Mouse (Mus musculus) lung, postnatal 0 days (tissue): ENCODE results near the gene Kcnd3. TPM values are rescaled to one million over a fixed set of nuclear protein-coding genes. Genes with fewer than 3 reads are reported as not detected.

Experiments
- ATAC-seq: fragments of 200-750 bp; cut with Nextera tagmentation; 2 replicates; pipeline ENCODE4 v1.8.0; 2017; ENCODE audit warnings: moderate library complexity
- DNase-seq: peaks from one replicate; pipeline ENCODE4 v3.0.0-alpha.2; 2016; ENCODE audit warnings: low spot score
- H3K27ac ChIP-seq: fragments of 300-500 bp; sonication (generic); 2 replicates; pipeline ENCODE4 v1.5.1; 2014; ENCODE audit warnings: antibody characterized with exemption, mild to moderate bottlenecking, low read length, mixed read lengths
- H3K27me3 ChIP-seq: fragments of 300-500 bp; sonication (generic); replicated peaks from 2 replicates; pipeline ENCODE4 v1.6.1; 2014; ENCODE audit warnings: low read length, mixed read lengths; ENCODE audit not compliant: insufficient read depth
- H3K36me3 ChIP-seq: fragments of 300-500 bp; sonication (generic); 2 replicates; pipeline ENCODE4 v1.6.1; 2014; ENCODE audit warnings: low read length, mixed read lengths; ENCODE audit not compliant: insufficient read depth
- H3K4me1 ChIP-seq: fragments of 300-500 bp; sonication (generic); 2 replicates; pipeline ENCODE4 v1.6.1; 2014; ENCODE audit warnings: antibody characterized with exemption, low read depth, low read length, mixed read lengths; ENCODE audit not compliant: insufficient read depth
- H3K4me2 ChIP-seq: fragments of 300-500 bp; sonication (generic); replicated peaks from 2 replicates; pipeline ENCODE4 v1.6.1; 2014; ENCODE audit warnings: low read depth, mild to moderate bottlenecking, low read length, moderate library complexity, mixed read lengths
- H3K4me3 ChIP-seq: fragments of 300-500 bp; sonication (generic); 2 replicates; pipeline ENCODE4 v1.5.1; 2014; ENCODE audit warnings: low read depth, low read length
- H3K9ac ChIP-seq: fragments of 300-500 bp; sonication (generic); replicated peaks from 2 replicates; pipeline ENCODE4 v1.6.1; 2014; ENCODE audit warnings: low read depth, mild to moderate bottlenecking
- H3K9me3 ChIP-seq: fragments of 300-500 bp; sonication (generic); 2 replicates; pipeline ENCODE4 v1.6.1; 2016; ENCODE audit warnings: low read length, mixed read lengths
- CTCF ChIP-seq: IDR thresholded peaks from 2 replicates; pipeline ENCODE4 v1.5.1; 2016; ENCODE audit warnings: antibody characterized with exemption, mild to moderate bottlenecking
- EP300 ChIP-seq: IDR thresholded peaks from 2 replicates; pipeline ENCODE4 v1.6.1; 2016; ENCODE audit warnings: antibody characterized with exemption, mild to moderate bottlenecking, control low read depth
- WGBS: fragments of 180-500 bp; shearing (Covaris S2); extraction: QIAGEN DNeasy Blood & Tissue Kit; methylation state at CpG from one replicate; pipeline ENCODE4 v1.1.7; 2014; 5-methylcytosine and 5-hydroxymethylcytosine counted together
- polyA plus RNA-seq: library from polyadenylated mRNA; unstranded; fragments of >200 nt; fragmentation: Nextera tagmentation; extraction: Ambion mirVana; gene quantifications from 2 replicates; pipeline ENCODE4 v1.2.1, GENCODE M21; 2015

The Kcnd3 gene
- polyA plus RNA-seq, 1 experiment from 2014 or later, result 0.13 TPM

DNA sequence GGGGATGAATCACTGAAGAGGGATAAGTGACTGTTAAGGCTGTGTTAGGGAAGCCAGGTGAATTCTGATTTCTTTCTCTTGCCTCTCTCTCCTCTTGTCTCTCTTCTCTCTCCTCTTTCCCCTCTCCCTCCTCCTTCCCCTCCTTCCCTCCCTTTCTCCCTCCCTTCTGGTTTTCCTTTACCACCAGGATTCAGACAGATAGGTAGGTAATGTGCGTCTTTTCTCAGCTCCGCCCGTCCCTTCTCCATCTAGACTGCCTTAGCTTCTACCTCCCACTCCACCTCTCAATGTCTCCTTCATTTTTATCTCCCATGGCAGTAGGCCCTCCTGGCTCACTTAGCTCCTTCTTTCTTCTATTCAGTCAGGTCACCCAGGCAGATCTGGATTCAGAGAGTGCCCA is 253.4 kb downstream of the Kcnd3 start:
- 36% methylated on average over 3 of the region's 3 CpGs for WGBS
- TF ChIP-seq EP300 (no peak), CTCF (no peak)
- DNase-seq (no peak), ATAC-seq (no peak)
- Histone ChIP-seq H3K4me2 (peak overlapping the region; percentile 98), H3K9ac (peak overlapping the region; percentile 56; the same call in 1 of the 2 replicates), H3K9me3 (no peaks in the 10 kb centered on the region), H3K36me3 (no peaks in the 10 kb centered on the region), H3K4me3 (peak overlapping the region; percentile 50), H3K4me1 (peaks cover 7% of the 10 kb centered on the region; the same call in 1 of the 2 replicates), H3K27me3 (no peaks in the 10 kb centered on the region), H3K27ac (no peak overlapping the region)

DNA sequence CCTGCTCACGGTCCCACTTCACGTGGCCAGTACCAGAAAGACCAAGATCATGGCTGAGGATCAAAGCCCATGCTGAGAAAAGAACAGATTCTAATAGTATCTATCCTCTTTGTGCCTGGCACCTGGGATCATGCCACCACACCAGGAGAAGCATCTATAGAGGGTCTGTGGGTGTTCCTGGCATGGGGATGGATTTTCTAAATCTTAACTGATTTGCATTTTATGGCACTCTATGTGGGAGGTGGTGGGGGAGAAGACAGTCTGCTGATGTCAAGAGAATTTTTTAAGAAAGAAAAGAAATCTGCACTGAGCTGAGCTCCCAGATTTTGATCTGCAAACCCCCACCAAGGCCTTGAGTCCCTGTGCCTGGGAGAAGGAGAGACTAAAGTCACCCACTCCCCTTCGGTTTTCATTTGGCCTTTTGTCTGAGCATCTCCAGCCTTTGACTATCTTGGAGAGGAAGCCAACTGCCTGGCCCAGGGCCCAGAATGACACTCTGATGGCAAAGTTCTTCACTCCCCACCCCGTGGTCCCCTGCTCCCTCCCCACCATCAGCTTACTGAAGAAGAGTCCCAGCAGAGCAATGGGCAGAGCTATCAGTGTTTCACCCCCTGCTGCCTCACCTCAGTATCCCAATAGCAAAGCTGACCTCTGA is 254.4 kb downstream of the Kcnd3 start:
- no peaks in the 10 kb centered on the region for H3K36me3 ChIP-seq
- no peak overlapping the region for H3K4me3 ChIP-seq
- no peak overlapping the region for H3K9ac ChIP-seq
- no peaks in the 10 kb centered on the region for H3K9me3 ChIP-seq
- H3K4me1 ChIP-seq, result 0 out of 2 replicates have a peak, but pooled peaks cover 3% of the 10 kb centered on the region
- no peak overlapping the region for H3K4me2 ChIP-seq
- no peak overlapping the region for H3K27ac ChIP-seq
- 47% methylated on average over 4 of the region's 4 CpGs for WGBS
- no peaks in the 10 kb centered on the region for H3K27me3 ChIP-seq
- ATAC-seq (no peak), DNase-seq (no peak)
- no peak for TF ChIP-seq EP300
- TF ChIP-seq CTCF, result no peak

DNA sequence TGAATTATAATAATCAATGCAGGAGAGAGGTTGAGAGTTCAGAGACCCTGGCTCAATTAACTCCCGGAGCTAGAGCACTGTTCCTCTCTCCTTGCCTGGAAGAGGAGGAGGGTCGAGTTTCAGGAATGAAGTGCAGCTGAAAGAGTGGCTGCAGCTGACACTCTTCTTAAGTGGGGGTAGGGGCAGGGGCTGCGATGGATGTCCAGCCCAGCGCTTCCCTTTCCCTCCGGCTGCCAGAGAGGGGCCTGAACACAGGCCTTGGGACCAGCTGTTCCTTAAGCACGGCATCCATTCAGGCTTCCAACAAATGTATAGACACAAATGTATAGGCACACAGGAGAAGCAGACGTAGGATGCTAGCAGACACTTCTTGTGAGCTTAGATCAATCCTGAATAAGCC is 255.5 kb downstream of the Kcnd3 start:
- DNase-seq, result no peak

DNA sequence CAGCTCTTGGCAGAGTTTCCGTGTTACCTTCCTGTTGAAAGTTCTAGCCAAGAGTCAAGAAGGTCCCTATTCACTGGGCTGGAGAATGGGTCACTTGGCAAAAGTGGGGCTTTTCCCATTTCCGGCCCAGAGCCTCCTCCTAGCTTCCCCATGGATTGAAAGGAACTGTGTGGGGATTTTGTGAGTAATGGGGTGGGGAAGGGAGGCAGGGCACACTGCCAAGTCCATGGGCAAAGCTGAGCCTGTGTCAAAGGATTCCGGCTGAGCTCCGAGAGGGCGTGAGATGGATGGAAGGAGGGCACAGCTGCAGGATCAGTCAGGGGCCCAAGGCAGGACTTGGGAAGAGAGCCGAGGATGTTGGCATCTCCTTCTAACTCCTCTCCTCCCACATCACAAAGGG is 258.1 kb downstream of the Kcnd3 start:
- 0 out of 2 replicates have a peak, but pooled peaks cover 3% of the 10 kb centered on the region for H3K4me1 ChIP-seq
- no peak for DNase-seq
- peak; percentile 41 for ATAC-seq
- no peaks in the 10 kb centered on the region for H3K36me3 ChIP-seq
- no peaks in the 10 kb centered on the region for H3K9me3 ChIP-seq
- 41% methylated on average over 6 of the region's 6 CpGs for WGBS
- no peak overlapping the region for H3K9ac ChIP-seq
- no peak overlapping the region for H3K4me2 ChIP-seq
- H3K27me3 ChIP-seq, result no peaks in the 10 kb centered on the region
- no peak overlapping the region for H3K27ac ChIP-seq
- no peak overlapping the region for H3K4me3 ChIP-seq
- TF ChIP-seq EP300, result peak; percentile 41; the same call in 1 of the 2 replicates
- TF ChIP-seq CTCF, result no peak

More for the DNA sequence above, 255.5 kb downstream of the Kcnd3 start:
- Histone ChIP-seq H3K27ac (no peak overlapping the region), H3K36me3 (no peaks in the 10 kb centered on the region), H3K9ac (no peak overlapping the region), H3K4me1 (0 out of 2 replicates have a peak, but pooled peaks cover 3% of the 10 kb centered on the region), H3K4me3 (no peak overlapping the region), H3K9me3 (no peaks in the 10 kb centered on the region), H3K27me3 (no peaks in the 10 kb centered on the region), H3K4me2 (no peak overlapping the region)
- no peak for TF ChIP-seq EP300
- TF ChIP-seq CTCF, result no peak
- 37% methylated on average over 7 of the region's 7 CpGs for WGBS
- ATAC-seq, result no peak

DNA sequence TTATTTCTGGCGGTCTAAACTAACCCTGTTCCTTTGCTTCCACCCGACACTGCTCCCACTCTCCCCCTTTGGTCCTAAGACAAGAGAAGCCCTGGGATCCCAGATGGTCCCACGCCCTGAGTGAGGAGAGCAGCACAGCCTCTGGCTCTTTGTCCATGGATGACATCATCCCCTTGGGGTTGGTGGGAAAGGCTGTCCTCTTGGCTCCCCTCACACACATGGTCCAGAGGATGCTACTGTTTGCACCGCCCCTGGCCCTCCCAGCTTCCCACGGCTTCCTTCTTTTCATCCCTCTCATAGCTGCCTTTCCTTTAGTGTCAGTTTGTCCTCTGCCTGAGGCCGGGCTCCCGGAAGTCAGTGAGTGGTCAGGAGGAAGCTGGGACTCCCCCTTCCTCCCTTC is 259.6 kb downstream of the Kcnd3 start:
- 58% methylated on average over 7 of the region's 7 CpGs for WGBS
- Histone ChIP-seq H3K36me3 (no peaks in the 10 kb centered on the region), H3K27ac (no peak overlapping the region), H3K9ac (no peak overlapping the region), H3K4me2 (no peak overlapping the region), H3K4me3 (no peak overlapping the region), H3K27me3 (no peaks in the 10 kb centered on the region), H3K9me3 (no peaks in the 10 kb centered on the region), H3K4me1 (no peaks in the 10 kb centered on the region)
- DNase-seq, result peak; percentile 31
- peak; percentile 83 for ATAC-seq
- TF ChIP-seq EP300 (no peak), CTCF (no peak)

DNA sequence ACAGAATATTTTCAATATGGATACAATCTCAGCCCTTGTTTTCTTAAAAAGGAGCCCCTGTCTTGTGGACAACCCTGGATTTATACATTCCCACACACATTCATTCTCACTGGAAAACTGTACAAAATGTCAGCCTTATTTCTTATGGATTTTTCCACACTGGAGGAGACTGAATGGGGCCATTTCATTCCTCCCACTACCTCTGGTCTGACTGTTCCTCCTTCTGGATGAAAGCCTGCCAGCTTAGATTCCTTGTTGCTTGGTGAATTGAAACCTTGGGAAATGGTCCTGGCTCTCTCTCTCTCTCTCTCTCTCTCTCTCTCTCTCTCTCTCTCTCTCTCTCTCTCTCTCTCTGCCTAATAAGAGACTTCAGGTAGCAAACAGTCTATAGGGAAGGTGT is 260.7 kb downstream of the Kcnd3 start:
- Histone ChIP-seq H3K27me3 (no peaks in the 10 kb centered on the region), H3K9me3 (no peaks in the 10 kb centered on the region), H3K27ac (no peak overlapping the region), H3K4me1 (no peaks in the 10 kb centered on the region), H3K9ac (no peak overlapping the region), H3K4me3 (no peak overlapping the region), H3K36me3 (no peaks in the 10 kb centered on the region), H3K4me2 (no peak overlapping the region)
- no peak for TF ChIP-seq EP300
- TF ChIP-seq CTCF, result no peak
- ATAC-seq, result no peak
- DNase-seq, result no peak
